9 mouse cellular contexts compared by ENCODE assay signal in the genomic region with DNA sequence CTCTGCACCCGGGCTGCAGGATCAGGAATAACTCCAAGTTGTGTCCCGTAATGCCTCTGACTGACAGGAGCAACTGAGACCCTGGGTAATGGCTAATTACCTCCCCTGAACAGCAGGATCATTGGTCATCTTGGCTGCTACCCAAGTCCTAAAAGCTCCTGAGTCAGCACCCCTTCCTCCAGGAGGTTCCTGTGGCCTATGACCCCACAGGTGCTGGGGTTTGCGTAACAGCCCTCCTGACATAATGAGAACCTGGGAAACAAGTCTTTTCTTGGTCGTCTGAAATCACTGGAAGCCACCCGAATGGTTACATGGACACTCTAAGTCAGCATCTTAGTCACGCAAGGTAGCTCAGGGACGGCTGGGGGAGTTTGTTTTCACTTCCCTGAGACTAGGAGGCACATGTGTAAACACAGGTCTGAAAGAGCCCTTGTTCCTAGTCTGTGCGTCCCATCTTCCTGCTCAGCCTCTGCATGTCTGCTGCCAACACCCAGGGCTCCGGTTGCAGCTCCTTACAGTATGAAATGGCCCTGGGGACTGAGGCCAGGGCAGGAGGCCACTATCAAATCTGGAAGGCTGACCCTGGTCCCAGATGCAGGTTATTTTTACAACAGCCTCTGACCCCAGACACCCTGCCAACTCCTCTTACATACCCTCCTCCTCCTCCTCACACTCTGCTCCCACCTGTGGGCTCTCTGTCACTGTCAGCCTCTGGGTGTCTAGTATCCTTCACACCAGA.
A peak's percentile ranks its signal among the peaks of the same experiment; 100 is the strongest.
DNase-seq lines count a peak whose midpoint lies in the region; ATAC-seq and TF ChIP-seq lines count a peak whose summit lies in the region.
"Had no signal": no experiment of that assay in that cellular context is flagged by ENCODE, and none has a peak within 500 bp of the region (broad histone marks: within the 10 kb centered on the region; RNA-seq: fewer than 3 reads in every experiment).

No protein-coding gene starts in this region.

- no peak for DNase-seq in liver, embryonic 14.5 days (ENCODE audit: low read depth in 3 of 3, low spot score in 3 of 3)
- DNase-seq in fibroblast of lung, adult 2 months (ENCODE audit: low read depth), result peak; percentile 48
- peak; percentile 75 for DNase-seq in kidney, postnatal 10 days
- DNase-seq in splenic B cell, adult 2 months (ENCODE audit: low read depth, low spot score), result peak; percentile 52
- no peak for DNase-seq in layer of hippocampus, adult 18-20 months (ENCODE audit: low spot score in 2 of 2)
- no peak for DNase-seq in layer of hippocampus, postnatal 10 days (ENCODE audit: low spot score in 2 of 2)
- DNase-seq: right cerebral cortex, adult 18-20 months had no signal

- peaks cover 0 to 14% of the 10 kb centered on the region in 2 experiments; a peak in 2 of 4 replicates for H3K4me1 ChIP-seq in liver, embryonic 14.5 days (replicated peaks; ENCODE audit: control insufficient read depth in 2 of 2, insufficient read depth in 2 of 2, low read length in 1 of 2)
- H3K4me1 ChIP-seq in liver, embryonic 12.5 days, result peaks cover 14% of the 10 kb centered on the region; the same call in 1 of the 2 replicates
- H3K4me1 ChIP-seq in midbrain, embryonic 16.5 days (ENCODE audit: control insufficient read depth, insufficient read depth, low read length), result no peaks in the 10 kb centered on the region

- no peak overlapping the region for H3K27ac ChIP-seq in liver, embryonic 14.5 days
- no peak overlapping the region for H3K27ac ChIP-seq in liver, embryonic 12.5 days
- no peak overlapping the region for H3K27ac ChIP-seq in midbrain, embryonic 16.5 days (ENCODE audit: low read length)

- no peak for TF ChIP-seq CTCF in liver, embryonic 14.5 days (IDR thresholded peaks at IDR 0.05; ENCODE audit: low read depth)

- no peaks in the 10 kb centered on the region for H3K27me3 ChIP-seq in liver, embryonic 14.5 days (ENCODE audit: control insufficient read depth, insufficient read depth, low read length)
- no peaks in the 10 kb centered on the region for H3K27me3 ChIP-seq in liver, embryonic 12.5 days (replicated peaks)
- H3K27me3 ChIP-seq in splenic B cell, adult 2 months (ENCODE audit: control insufficient read depth, insufficient read depth, low read length, poor library complexity, severe bottlenecking), result no peaks in the 10 kb centered on the region
- H3K27me3 ChIP-seq in midbrain, embryonic 16.5 days (ENCODE audit: control insufficient read depth, insufficient read depth, low read depth, low read length), result no peaks in the 10 kb centered on the region

- H3K4me3 ChIP-seq in liver, embryonic 14.5 days (ENCODE audit: insufficient read depth in 1 of 2, low read depth in 2 of 2, low read length in 2 of 2), result no peak overlapping the region
- no peak overlapping the region for H3K4me3 ChIP-seq in liver, embryonic 12.5 days
- H3K4me3 ChIP-seq in midbrain, embryonic 16.5 days (ENCODE audit: low read depth, low read length), result no peak overlapping the region

- H3K4me2 ChIP-seq in liver, embryonic 14.5 days (ENCODE audit: low read depth), result no peak overlapping the region
- H3K4me2 ChIP-seq in liver, embryonic 12.5 days, result no peak overlapping the region
- H3K4me2 ChIP-seq in midbrain, embryonic 16.5 days (ENCODE audit: low read length), result no peak overlapping the region

- no peaks in the 10 kb centered on the region for H3K9me3 ChIP-seq in liver, embryonic 14.5 days (ENCODE audit: control insufficient read depth, low read length)
- H3K9me3 ChIP-seq in liver, embryonic 12.5 days (replicated peaks), result no peaks in the 10 kb centered on the region
- H3K9me3 ChIP-seq in midbrain, embryonic 16.5 days (replicated peaks; ENCODE audit: control insufficient read depth, low read length, poor library complexity, severe bottlenecking), result no peaks in the 10 kb centered on the region

- no peaks in the 10 kb centered on the region for H3K36me3 ChIP-seq in liver, embryonic 14.5 days (replicated peaks; ENCODE audit: control insufficient read depth, insufficient read depth, low read depth)
- H3K36me3 ChIP-seq in liver, embryonic 12.5 days, result no peaks in the 10 kb centered on the region
- H3K36me3 ChIP-seq in splenic B cell, adult 2 months (ENCODE audit: control insufficient read depth, insufficient read depth, low read length, poor library complexity, severe bottlenecking), result no peaks in the 10 kb centered on the region
- no peaks in the 10 kb centered on the region for H3K36me3 ChIP-seq in midbrain, embryonic 16.5 days (ENCODE audit: control insufficient read depth, insufficient read depth, low read length)

- TF ChIP-seq EP300 in liver, embryonic 14.5 days (IDR thresholded peaks at IDR 0.05; ENCODE audit: low read depth), result no peak

- peak; percentile 30; the same call in 1 of the 2 replicates for ATAC-seq in liver, embryonic 14.5 days (ENCODE audit: insufficient read depth)
- ATAC-seq in liver, embryonic 12.5 days, result no peak
- ATAC-seq in midbrain, embryonic 16.5 days, result no peak

- 55% methylated on average over 9 of the region's 9 CpGs for whole genome bisulfite sequencing in liver, embryonic 14.5 days (ENCODE audit: insufficient replicate concordance)
- WGBS in liver, embryonic 12.5 days (ENCODE audit: insufficient replicate concordance), result 58% methylated on average over 9 of the region's 9 CpGs
- WGBS in midbrain, embryonic 16.5 days, result 69% methylated on average over 9 of the region's 9 CpGs

- no peak overlapping the region for H3K9ac ChIP-seq in liver, embryonic 14.5 days (replicated peaks)
- H3K9ac ChIP-seq in liver, embryonic 12.5 days, result no peak overlapping the region
- H3K9ac ChIP-seq in midbrain, embryonic 16.5 days (ENCODE audit: low read depth, low read length), result no peak overlapping the region

Comparison
In these comparisons a context has a peak if more than half of its experiments do, and no peak if none do; other contexts are left out.
1. DNase-seq: peak in fibroblast of lung, adult 2 months (single experiment), kidney, postnatal 10 days (single experiment) and splenic B cell, adult 2 months (single experiment); none in liver, embryonic 14.5 days (0 of 3), layer of hippocampus, adult 18-20 months (0 of 2) and layer of hippocampus, postnatal 10 days (0 of 2).